Mouse (Mus musculus) stomach, embryonic 14.5 days (tissue): ENCODE measurements around the gene Acsbg2. TPM values are rescaled to one million over a fixed set of nuclear protein-coding genes. Genes with fewer than 3 reads are reported as not detected.

Experiments used
- ATAC-seq: fragments of 200-750 bp; cut with Nextera tagmentation; 2 replicates; pipeline ENCODE4 v1.8.0; 2017; ENCODE audit warnings: low read depth, moderate TSS enrichment; ENCODE audit not compliant: insufficient number of reproducible peaks, insufficient read depth, low FRiP score
- H3K27ac ChIP-seq: fragments of 300-500 bp; sonication (generic); 2 replicates; pipeline ENCODE4 v1.5.1; 2014; ENCODE audit warnings: mild to moderate bottlenecking, low read length, moderate library complexity, mixed read lengths
- H3K27me3 ChIP-seq: fragments of 300-500 bp; sonication (generic); 2 replicates; pipeline ENCODE4 v1.6.1; 2014; ENCODE audit warnings: low read length, control low read depth, mixed read lengths; ENCODE audit not compliant: control insufficient read depth, insufficient read depth
- H3K36me3 ChIP-seq: fragments of 300-500 bp; sonication (generic); 2 replicates; pipeline ENCODE4 v1.6.1; 2014; ENCODE audit warnings: mild to moderate bottlenecking, control low read depth, low read length, moderate library complexity, mixed read lengths; ENCODE audit not compliant: control insufficient read depth, insufficient read depth
- H3K4me1 ChIP-seq: fragments of 300-500 bp; sonication (generic); 2 replicates; pipeline ENCODE4 v1.6.1; 2014; ENCODE audit warnings: low read length, control low read depth, mixed read lengths; ENCODE audit not compliant: control insufficient read depth, insufficient read depth
- H3K4me2 ChIP-seq: fragments of 300-500 bp; sonication (generic); replicated peaks from 2 replicates; pipeline ENCODE4 v1.6.1; 2014; ENCODE audit warnings: low read depth, low read length, control low read depth
- H3K4me3 ChIP-seq: fragments of 300-500 bp; sonication (generic); 2 replicates; pipeline ENCODE4 v1.5.1; 2014; ENCODE audit warnings: low read depth, low read length, control low read depth
- H3K9ac ChIP-seq: fragments of 300-500 bp; sonication (generic); replicated peaks from 2 replicates; pipeline ENCODE4 v1.6.1; 2014; ENCODE audit warnings: low read depth, mild to moderate bottlenecking, control low read depth, low read length, moderate library complexity, mixed read lengths
- H3K9me3 ChIP-seq: fragments of 300-500 bp; sonication (generic); 2 replicates; pipeline ENCODE4 v1.6.1; 2016; ENCODE audit warnings: low read depth, low read length, control low read depth; ENCODE audit not compliant: control insufficient read depth
- WGBS: fragments of 180-500 bp; shearing (Covaris S2); extraction: QIAGEN DNeasy Blood & Tissue Kit; methylation state at CpG from one replicate; pipeline ENCODE4 v1.1.7; 2014; 5-methylcytosine and 5-hydroxymethylcytosine counted together
- polyA plus RNA-seq: library from polyadenylated mRNA; unstranded; fragments of >200 nt; fragmentation: Nextera tagmentation; extraction: Ambion mirVana; gene quantifications from 2 replicates; pipeline ENCODE4 v1.2.1, GENCODE M21; 2014

Gene Acsbg2
- polyA plus RNA-seq, 1 experiment from 2014 or later = not detected

GRCm38 (mm10) chr17:56902698-56903097 is 28.5 kb upstream of the Acsbg2 start:
- Histone ChIP-seq H3K4me3 (no peak overlapping the region), H3K4me2 (no peak overlapping the region), H3K4me1 (0 out of 2 replicates have a peak, but pooled peaks cover 2% of the 10 kb centered on the region), H3K36me3 (peaks cover 57% of the 10 kb centered on the region), H3K9me3 (no peaks in the 10 kb centered on the region), H3K27ac (no peak overlapping the region), H3K9ac (0 out of 2 replicates have a peak overlapping the region, but pooled peaks have one; percentile 6), H3K27me3 (no peaks in the 10 kb centered on the region)
- no peak for ATAC-seq
- 88% methylated on average over 5 of the region's 5 CpGs for WGBS

DNA sequence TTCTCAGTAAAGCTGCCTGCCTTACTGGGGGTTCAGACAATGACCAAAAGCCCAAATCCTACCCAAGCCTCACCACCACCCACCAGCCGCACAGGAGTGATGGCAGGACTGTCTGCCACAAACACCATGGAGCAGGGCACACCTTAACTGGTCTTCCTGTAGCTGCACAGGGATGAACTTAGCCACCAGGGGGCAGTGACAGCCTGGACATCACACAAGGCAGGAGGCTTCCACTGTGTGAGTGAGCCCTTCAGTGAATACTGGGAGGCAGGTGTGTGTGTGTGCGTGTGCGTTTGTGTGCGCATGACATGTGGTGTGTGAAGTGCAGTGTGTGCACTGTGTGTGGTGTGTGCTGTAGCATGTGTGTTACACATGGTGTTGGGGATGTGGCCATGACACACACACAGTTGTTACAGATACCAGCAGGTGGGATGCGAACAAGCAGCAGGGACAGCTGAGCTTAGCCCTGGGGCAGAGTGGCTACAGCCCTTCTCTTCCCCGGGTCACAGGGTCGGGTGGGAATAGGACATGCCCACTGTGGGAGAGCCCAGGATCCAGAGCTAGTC is 23.5 kb upstream of the Acsbg2 start:
- Histone ChIP-seq H3K27ac (no peak overlapping the region), H3K4me1 (no peaks in the 10 kb centered on the region), H3K4me3 (no peak overlapping the region), H3K9ac (no peak overlapping the region), H3K36me3 (peaks cover 84% of the 10 kb centered on the region), H3K27me3 (no peaks in the 10 kb centered on the region), H3K4me2 (no peak overlapping the region), H3K9me3 (no peaks in the 10 kb centered on the region)
- peak; percentile 75 for ATAC-seq
- WGBS = 87% methylated on average over 7 of the region's 7 CpGs

GRCm38 (mm10) chr17:56896513-56897129 is 22.4 kb upstream of the Acsbg2 start:
- Histone ChIP-seq H3K4me3 (no peak overlapping the region), H3K4me2 (no peak overlapping the region), H3K4me1 (no peaks in the 10 kb centered on the region), H3K9ac (no peak overlapping the region), H3K27ac (no peak overlapping the region), H3K9me3 (no peaks in the 10 kb centered on the region), H3K36me3 (peaks cover 82% of the 10 kb centered on the region), H3K27me3 (no peaks in the 10 kb centered on the region)
- 85% methylated on average over 6 of the region's 6 CpGs for WGBS
- ATAC-seq = no peak

DNA sequence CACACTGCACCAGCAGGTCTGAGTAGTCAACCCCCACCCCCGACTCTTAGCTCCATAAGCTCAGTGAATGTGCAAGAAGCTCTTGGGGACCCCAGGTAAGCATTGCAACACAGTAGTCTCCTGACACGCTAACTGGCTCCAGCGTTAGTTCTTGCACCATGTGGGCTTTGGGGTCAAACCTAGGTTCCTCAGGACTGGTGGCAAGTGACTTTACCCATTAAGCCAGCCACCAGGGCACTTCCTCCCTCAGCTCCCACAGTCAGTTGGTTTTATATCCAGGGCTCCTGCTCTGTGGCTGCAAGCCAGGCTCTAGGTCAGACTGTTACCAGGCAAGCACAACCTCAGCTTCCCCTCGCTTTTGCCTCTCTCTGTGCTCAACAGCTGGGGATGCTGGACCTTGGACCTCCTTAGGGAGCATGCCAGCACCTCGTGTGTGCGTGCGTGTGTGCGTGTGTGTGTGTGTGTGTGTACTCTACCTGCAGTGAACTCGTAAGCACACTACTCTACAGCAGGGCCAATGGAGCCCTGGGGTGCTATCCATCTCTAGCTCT is 21.2 kb upstream of the Acsbg2 start:
- ATAC-seq = no peak
- Histone ChIP-seq H3K4me3 (no peak overlapping the region), H3K27ac (no peak overlapping the region), H3K36me3 (peaks cover 75% of the 10 kb centered on the region), H3K4me2 (no peak overlapping the region), H3K4me1 (no peaks in the 10 kb centered on the region), H3K27me3 (no peaks in the 10 kb centered on the region), H3K9ac (no peak overlapping the region), H3K9me3 (no peaks in the 10 kb centered on the region)
- 90% methylated on average over 9 of the region's 9 CpGs for WGBS

DNA sequence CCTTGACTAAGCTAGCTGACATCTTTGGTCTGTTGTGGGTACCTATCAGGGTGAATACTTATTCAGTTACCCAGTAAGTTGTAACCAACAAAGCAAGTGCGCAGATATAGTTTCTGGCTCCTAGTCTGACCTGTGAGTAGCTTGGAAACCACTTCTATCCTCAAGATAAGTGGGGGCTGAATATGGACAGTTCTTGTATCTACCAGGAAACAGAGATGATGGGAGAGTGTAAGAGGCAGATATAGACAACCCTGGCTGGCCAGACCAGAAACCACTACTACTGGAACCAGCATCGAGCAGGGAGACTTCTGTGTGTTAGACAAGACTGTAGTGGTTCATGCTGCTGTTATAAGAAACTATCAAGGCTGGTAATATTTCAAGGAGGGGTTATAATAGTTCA is 15.8 kb upstream of the Acsbg2 start:
- H3K36me3 ChIP-seq = peaks cover 32% of the 10 kb centered on the region
- 98% methylated on average over 2 of the region's 2 CpGs for WGBS
- no peak for ATAC-seq

DNA sequence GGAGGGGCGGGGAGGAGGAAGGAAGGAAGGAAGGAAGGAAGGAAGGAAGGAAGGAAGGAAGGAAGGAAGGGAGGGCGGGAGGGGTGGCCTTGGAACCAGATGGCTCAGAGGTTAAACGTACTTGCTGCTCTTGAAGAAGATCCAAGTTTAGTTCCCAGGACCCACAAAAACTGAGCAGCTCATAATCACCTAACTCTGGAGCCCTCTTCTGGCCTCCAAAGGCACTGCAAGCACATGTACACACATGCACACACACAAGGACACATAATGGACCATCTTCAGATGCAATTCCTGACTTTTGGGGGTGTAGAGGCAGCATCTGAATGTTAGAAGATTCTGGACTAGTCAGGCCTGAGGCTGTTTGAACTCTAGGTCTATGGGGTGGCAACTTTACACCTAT is 13.8 kb upstream of the Acsbg2 start:
- H3K4me3 ChIP-seq = no peak overlapping the region
- H3K9me3 ChIP-seq = peaks cover 4% of the 10 kb centered on the region; the same call in 1 of the 2 replicates
- no peak overlapping the region for H3K9ac ChIP-seq
- H3K27ac ChIP-seq = no peak overlapping the region
- 88% methylated on average over 2 of the region's 3 CpGs for WGBS
- no peak overlapping the region for H3K4me2 ChIP-seq
- H3K27me3 ChIP-seq = no peaks in the 10 kb centered on the region
- peaks cover 12% of the 10 kb centered on the region for H3K36me3 ChIP-seq
- H3K4me1 ChIP-seq = no peaks in the 10 kb centered on the region
- ATAC-seq = no peak

More for the DNA sequence above, 15.8 kb upstream of the Acsbg2 start:
- Histone ChIP-seq H3K9ac (no peak overlapping the region), H3K27ac (no peak overlapping the region), H3K9me3 (peaks cover 4% of the 10 kb centered on the region; the same call in 1 of the 2 replicates), H3K4me1 (no peaks in the 10 kb centered on the region), H3K4me3 (no peak overlapping the region), H3K4me2 (no peak overlapping the region), H3K27me3 (no peaks in the 10 kb centered on the region)

- no peak overlapping the region for H3K4me3 ChIP-seq
- H3K36me3 ChIP-seq = peaks cover 4% of the 10 kb centered on the region; the same call in 1 of the 2 replicates
- H3K9ac ChIP-seq = no peak overlapping the region
- no peaks in the 10 kb centered on the region for H3K27me3 ChIP-seq
- no peak for ATAC-seq
- H3K27ac ChIP-seq = no peak overlapping the region
- no peak overlapping the region for H3K4me2 ChIP-seq
- no peaks in the 10 kb centered on the region for H3K4me1 ChIP-seq
- WGBS = 88% methylated on average over 17 of the region's 17 CpGs
- H3K9me3 ChIP-seq = peaks cover 4% of the 10 kb centered on the region; the same call in 1 of the 2 replicates
Measured at GRCm38 (mm10) chr17:56884809-56885208, 10.6 kb upstream of the Acsbg2 start.

GRCm38 (mm10) chr17:56884331-56884730 is 10.1 kb upstream of the Acsbg2 start:
- WGBS = 71% methylated on average over 5 of the region's 5 CpGs
- no peak for ATAC-seq

More at GRCm38 (mm10) chr17:56884331-56884730, 10.1 kb upstream of the Acsbg2 start:
- H3K36me3 ChIP-seq = no peaks in the 10 kb centered on the region
- peaks cover 4% of the 10 kb centered on the region; the same call in 1 of the 2 replicates for H3K9me3 ChIP-seq
- no peak overlapping the region for H3K4me3 ChIP-seq
- H3K4me1 ChIP-seq = no peaks in the 10 kb centered on the region
- H3K27me3 ChIP-seq = no peaks in the 10 kb centered on the region
- no peak overlapping the region for H3K9ac ChIP-seq
- no peak overlapping the region for H3K27ac ChIP-seq
- H3K4me2 ChIP-seq = no peak overlapping the region
